Mouse (Mus musculus): ENCODE results near the gene Rabgap1l. TPM values are rescaled to one million over a fixed set of nuclear protein-coding genes. Genes with fewer than 3 reads are reported as not detected.
A peak's percentile ranks its signal among the peaks of the same experiment; 100 is the strongest.
"Not testable (repeated sequence)": the region's sequence is repeated elsewhere in the genome, so short reads cannot be mapped to it uniquely, and the experiment has no call there.

Rabgap1l gene
- total RNA-seq, 2 experiments from 2014 or later = 194 to 203 TPM

DNA sequence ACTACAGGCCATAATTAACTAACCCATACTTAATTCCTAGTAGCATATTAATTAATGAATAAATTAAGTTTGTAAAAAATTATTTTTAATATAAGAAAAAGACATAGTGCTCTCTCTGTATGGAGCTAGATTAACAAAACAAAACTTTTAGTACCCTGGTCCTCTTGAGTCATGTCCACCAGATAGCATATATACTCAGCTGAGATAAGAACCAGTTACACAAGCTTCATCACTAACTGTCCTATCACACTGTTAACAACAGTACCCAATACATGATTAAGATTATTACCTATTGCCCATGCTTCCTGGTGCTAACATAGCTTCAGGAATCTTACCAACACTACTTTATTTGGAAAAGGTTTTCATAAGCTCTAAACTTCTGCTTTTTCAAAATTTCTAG is 82.5 kb downstream of the Rabgap1l start:
- no peak for DNase-seq
- intact Hi-C loops (cut with DNase I) = loop anchor here (10.0 kb wide), 1 partner anchor 496 kb away; the partner anchor contains the start of gene Cacybp

DNA sequence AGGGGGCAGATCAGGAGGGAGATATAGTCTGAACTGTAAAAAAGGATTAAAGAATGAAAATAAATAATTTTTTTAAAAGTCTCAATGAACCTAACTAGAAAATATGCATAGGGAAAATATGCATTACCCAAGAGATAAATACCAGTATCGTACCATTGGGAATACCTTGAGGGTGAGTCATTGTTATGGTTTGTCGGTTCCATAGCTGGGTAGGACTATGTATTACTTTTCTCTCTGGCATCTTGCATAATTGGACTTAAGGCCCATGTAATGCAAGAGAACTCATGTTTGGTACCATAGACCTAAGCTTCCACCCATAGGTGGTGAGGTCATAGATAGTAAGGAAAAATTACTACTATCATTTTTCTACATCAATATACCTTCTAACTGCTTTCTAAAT is 88.4 kb downstream of the Rabgap1l start:
- no peak for DNase-seq
- intact Hi-C loops (cut with DNase I) = no loop called here

- intact Hi-C loops (cut with DNase I) = no loop called here
- DNase-seq = no peak
Observed at GRCm38 (mm10) chr1:160703813-160704212, 89.2 kb downstream of the Rabgap1l start.

GRCm38 (mm10) chr1:160693094-160693447 is 99.9 kb downstream of the Rabgap1l start:
- intact Hi-C loops (cut with DNase I) = no loop called here
- DNase-seq = peak; percentile 96

DNA sequence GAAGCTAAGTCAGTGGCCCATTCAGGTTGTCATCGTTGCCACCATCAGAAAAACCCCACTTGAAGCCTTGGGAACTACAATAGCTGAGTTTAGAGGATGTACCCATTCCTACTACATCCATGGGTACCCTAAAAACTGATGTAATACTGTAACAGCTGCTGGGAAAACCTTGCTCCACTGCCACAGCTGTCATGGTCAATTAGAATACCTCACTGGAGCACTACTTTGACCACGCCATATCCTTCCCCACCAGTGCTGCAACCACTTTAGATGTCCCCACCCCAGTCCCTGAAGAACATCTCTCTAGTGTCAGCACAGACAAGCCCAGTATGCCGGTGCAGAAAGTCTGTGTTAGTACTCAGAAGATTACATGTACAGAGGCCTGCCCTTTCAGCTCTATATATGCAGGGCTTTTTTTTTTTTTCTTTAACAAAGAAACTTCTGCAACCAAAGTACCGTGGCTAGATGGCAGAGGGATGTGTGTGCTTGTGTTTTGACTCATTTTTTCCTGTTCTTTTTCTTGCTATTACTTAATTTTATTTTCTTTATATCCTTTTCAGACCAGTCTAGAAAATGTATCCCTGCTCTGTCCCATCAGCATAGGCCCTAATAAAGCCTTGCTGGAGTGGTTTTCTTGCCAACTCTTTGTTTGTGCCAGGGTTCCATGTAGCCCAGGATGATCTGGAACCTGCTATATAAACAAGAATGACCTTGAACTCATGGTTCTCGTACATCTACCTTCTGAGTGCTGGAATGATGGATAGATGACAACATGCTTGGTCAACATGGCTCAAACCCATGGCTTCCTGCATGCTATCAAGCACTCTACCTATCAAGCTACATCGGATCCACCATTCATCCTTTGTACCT is 100.6 kb downstream of the Rabgap1l start:
- intact Hi-C loops (cut with DNase I) = no loop called here

DNA sequence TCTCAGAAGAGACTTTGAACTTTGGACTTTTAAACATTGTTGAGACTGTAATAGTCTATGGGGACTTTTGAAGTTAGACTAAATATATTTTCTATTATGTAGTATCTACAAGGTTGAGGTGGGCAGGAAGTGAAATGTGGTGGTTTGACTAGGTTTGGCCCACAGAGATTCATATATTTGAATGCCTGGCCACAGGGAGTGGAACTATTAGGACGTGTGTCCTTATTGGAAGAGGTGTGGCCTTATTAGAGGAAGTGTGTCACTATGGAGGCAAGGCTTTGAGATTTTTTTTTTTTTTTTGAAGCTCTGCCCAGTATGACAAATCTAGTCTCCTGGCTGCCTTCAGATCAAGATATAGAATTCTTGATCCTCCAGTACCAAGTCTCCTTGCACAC is 101.8 kb downstream of the Rabgap1l start:
- intact Hi-C loops (cut with DNase I) = no loop called here

More for the DNA sequence above, 100.6 kb downstream of the Rabgap1l start:
- DNase-seq = no peak

DNA sequence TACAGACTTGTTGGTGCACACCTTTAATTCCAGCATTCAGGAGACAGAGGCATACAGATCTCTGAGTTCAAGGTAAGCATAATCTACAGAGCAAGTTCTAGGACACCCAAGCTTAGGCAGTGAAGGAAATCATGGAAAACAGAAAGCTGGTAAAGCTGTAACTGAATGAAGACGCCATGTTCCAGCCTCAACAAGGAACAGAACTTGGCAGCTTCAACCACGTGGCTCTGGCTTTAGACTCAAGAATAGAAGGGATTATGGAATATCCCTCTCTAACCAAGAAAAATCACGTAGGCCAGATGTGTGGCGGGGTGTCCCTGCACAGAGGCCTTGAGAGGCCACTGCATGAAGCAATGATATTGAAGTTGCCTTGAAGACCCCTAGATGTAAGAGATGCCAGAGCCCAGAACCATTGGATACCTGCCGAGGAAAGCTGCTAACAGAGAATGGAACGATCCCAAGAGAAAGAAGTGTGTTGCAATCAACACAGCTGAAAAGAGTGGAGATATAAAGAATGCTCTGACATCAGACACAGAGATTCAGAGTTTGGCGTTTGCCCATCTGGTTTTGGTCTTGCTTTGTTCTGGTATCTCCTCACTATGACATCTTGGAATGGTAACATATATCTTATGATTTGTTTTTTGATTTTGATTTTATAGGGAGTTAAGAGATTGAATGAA is 102.4 kb downstream of the Rabgap1l start:
- no peak for DNase-seq
- intact Hi-C loops (cut with DNase I) = no loop called here

More for the DNA sequence above, 101.8 kb downstream of the Rabgap1l start:
- DNase-seq = no peak

- DNase-seq = no peak
- intact Hi-C loops (cut with DNase I) = no loop called here
Observed at GRCm38 (mm10) chr1:160689511-160689910, 103.5 kb downstream of the Rabgap1l start.

GRCm38 (mm10) chr1:160684251-160684650 is 108.8 kb downstream of the Rabgap1l start:
- intact Hi-C loops (cut with DNase I) = no loop called here

GRCm38 (mm10) chr1:160681398-160682050 is 111.5 kb downstream of the Rabgap1l start:
- intact Hi-C loops (cut with DNase I) = no loop called here
- no peak for DNase-seq

More at GRCm38 (mm10) chr1:160684251-160684650, 108.8 kb downstream of the Rabgap1l start:
- DNase-seq = no peak

DNA sequence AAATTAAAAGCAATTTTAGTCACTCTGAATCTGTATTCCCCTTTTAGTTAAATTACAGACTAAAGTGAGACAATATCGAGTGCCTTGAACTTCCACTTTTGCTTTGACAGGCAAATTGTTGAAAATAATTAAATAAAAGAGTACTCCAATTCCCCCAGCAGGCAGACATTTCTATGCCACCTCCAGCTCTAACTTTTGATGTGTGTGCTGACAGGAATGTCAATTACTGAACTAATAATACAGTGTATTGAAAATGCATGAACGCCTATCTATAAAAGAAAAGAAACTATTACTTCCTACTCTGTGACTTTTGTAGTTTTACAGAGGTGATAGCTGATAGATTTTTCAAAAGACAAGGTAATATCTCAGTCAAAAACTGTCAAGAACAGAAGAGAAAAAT is 118.2 kb downstream of the Rabgap1l start:
- no peak for DNase-seq
- intact Hi-C loops (cut with DNase I) = no loop called here

- intact Hi-C loops (cut with DNase I) = no loop called here
- no peak for DNase-seq
Observed at GRCm38 (mm10) chr1:160672088-160672814, 120.8 kb downstream of the Rabgap1l start.

GRCm38 (mm10) chr1:160655806-160656470 is 137.1 kb downstream of the Rabgap1l start:
- intact Hi-C loops (cut with DNase I) = no loop called here
- no peak for DNase-seq

DNA sequence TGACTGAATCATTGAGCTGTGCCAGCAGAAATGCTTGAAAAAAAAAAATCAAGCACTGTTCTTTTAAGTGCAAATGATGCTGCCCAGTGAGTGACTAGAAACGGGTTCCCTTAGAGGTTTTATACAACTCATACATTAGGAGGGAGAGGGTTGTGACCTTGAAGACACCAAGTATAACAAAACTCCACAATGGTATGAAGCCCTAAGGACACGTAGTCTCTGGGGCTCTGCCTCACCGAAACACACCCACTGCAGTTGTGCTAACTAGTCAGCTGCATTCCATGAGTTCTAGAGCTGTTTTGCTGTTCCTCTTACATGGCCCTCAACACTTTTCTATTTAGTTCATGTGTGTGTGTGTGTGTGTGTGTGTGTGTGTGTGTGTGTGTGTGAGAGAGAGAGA is 141.3 kb downstream of the Rabgap1l start:
- intact Hi-C loops (cut with DNase I) = no loop called here
- DNase-seq = no peak

GRCm38 (mm10) chr1:160645416-160645815 is 147.6 kb downstream of the Rabgap1l start:
- intact Hi-C loops (cut with DNase I) = no loop called here
- DNase-seq = no peak

DNA sequence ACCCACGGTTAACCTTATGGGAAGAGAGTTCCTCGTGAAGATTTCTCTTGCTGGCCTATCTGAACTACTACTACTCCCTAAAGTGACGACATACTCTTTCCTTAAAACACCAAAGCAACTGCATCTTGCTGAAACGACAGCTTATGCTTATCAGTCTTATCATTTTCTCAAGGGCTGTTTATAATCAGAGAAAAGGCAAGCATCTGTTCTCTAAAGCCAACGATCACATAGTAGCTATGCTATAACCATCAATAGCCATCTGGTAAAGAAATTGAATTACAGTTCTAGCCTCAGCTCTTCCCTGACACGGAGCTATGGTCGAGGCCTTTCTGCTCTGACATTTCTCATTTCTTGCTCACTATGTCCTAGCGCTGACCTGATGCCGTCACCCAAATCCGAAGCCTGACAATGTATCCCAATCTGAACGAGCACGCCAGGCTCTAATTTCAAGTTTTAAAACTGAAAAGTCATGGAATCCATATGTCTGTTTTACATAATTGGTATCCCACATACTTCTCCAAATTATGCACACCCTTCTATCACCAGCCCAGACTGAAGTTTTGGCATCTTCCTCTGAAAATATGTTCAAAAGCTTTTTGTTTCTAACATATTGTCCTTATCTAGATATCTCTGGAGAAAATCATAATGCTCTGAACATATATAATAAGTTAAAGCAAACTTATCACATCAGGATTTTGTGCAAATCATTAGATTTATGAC is 164.6 kb downstream of the Rabgap1l start:
- intact Hi-C loops (cut with DNase I) = no loop called here
- DNase-seq = no peak

- intact Hi-C loops (cut with DNase I); DNase-seq: not testable (repeated sequence)
Observed at GRCm38 (mm10) chr1:160624354-160625120, 168.5 kb downstream of the Rabgap1l start.

GRCm38 (mm10) chr1:160618201-160618600 is 174.8 kb downstream of the Rabgap1l start:
- DNase-seq = no peak
- intact Hi-C loops (cut with DNase I) = no loop called here

DNA sequence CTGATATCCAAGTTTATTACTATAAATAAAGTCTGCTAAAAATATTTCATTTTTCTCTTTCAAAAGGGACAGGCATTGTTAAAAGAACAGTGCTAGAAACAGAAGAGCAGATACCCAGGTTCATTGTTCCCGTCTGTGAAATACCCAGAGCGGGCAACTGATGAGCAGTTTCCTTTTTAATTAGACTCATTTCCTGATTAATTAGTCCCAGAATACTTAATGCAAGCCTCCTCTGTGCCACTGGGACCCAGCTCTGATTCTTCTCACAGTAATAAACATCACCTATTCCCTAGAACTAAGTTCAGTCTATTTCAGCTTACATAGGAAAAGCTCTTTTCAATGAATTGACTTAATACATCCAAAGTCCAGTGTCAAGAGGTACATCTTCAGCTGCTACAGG is 186.6 kb downstream of the Rabgap1l start:
- DNase-seq = no peak
- intact Hi-C loops (cut with DNase I) = no loop called here
